15 mouse cellular contexts compared by ENCODE assay signal in genomic region chrX:42066771-42067170, GRCm38 (mm10). TPM values are rescaled to one million over a fixed set of nuclear protein-coding genes. Genes with fewer than 3 reads are reported as not detected.
DNase-seq lines count a peak whose midpoint lies in the region; ATAC-seq and TF ChIP-seq lines count a peak whose summit lies in the region.
"Had no signal": no experiment of that assay in that cellular context is flagged by ENCODE, and none has a peak within 500 bp of the region (broad histone marks: within the 10 kb centered on the region; RNA-seq: fewer than 3 reads in every experiment).

No protein-coding gene starts in this region.

- no peaks in the 10 kb centered on the region for H3K27me3 ChIP-seq in hindbrain, embryonic 14.5 days (ENCODE audit: control insufficient read depth, insufficient read depth, low read length)
- no peaks in the 10 kb centered on the region for H3K27me3 ChIP-seq in hindbrain, embryonic 10.5 days (ENCODE audit: insufficient read depth, poor library complexity, severe bottlenecking)
- H3K27me3 ChIP-seq in midbrain, postnatal 0 days (ENCODE audit: insufficient read depth, low read length): no peaks in the 10 kb centered on the region
- no peaks in the 10 kb centered on the region for H3K27me3 ChIP-seq in midbrain, embryonic 13.5 days
- H3K27me3 ChIP-seq: liver, embryonic 13.5 days had no signal

- 48% methylated on average over 1 of the region's 1 CpGs for WGBS in hindbrain, embryonic 14.5 days
- WGBS in hindbrain, embryonic 10.5 days: 74% methylated on average over 1 of the region's 1 CpGs
- WGBS in midbrain, postnatal 0 days: 50% methylated on average over 1 of the region's 1 CpGs
- 63% methylated on average over 1 of the region's 1 CpGs for WGBS in midbrain, embryonic 13.5 days

- no peak overlapping the region for H3K9ac ChIP-seq in hindbrain, embryonic 14.5 days
- H3K9ac ChIP-seq in midbrain, postnatal 0 days (replicated peaks; ENCODE audit: low read length, poor library complexity, severe bottlenecking): no peak overlapping the region
- no peak overlapping the region for H3K9ac ChIP-seq in midbrain, embryonic 13.5 days (replicated peaks)

- H3K27ac ChIP-seq in hindbrain, embryonic 14.5 days: peak overlapping the region; percentile 92; the same call in 1 of the 2 replicates
- H3K27ac ChIP-seq in hindbrain, embryonic 10.5 days: no peak overlapping the region
- no peak overlapping the region for H3K27ac ChIP-seq in midbrain, postnatal 0 days (ENCODE audit: low read depth, low read length)
- H3K27ac ChIP-seq in midbrain, embryonic 13.5 days: no peak overlapping the region

- H3K4me2 ChIP-seq in hindbrain, embryonic 14.5 days (replicated peaks): peak overlapping the region; percentile 49; the same call in 1 of the 2 replicates
- peak overlapping the region; percentile 40; the same call in 1 of the 2 replicates for H3K4me2 ChIP-seq in midbrain, postnatal 0 days (ENCODE audit: low read depth, low read length, poor library complexity, severe bottlenecking)
- no peak overlapping the region for H3K4me2 ChIP-seq in midbrain, embryonic 13.5 days (replicated peaks)

- no peaks in the 10 kb centered on the region for H3K9me3 ChIP-seq in hindbrain, embryonic 14.5 days (ENCODE audit: control insufficient read depth, low read length)
- no peaks in the 10 kb centered on the region for H3K9me3 ChIP-seq in hindbrain, embryonic 10.5 days
- H3K9me3 ChIP-seq in midbrain, postnatal 0 days (ENCODE audit: low read length): no peaks in the 10 kb centered on the region
- H3K9me3 ChIP-seq in midbrain, embryonic 13.5 days: no peaks in the 10 kb centered on the region
- H3K9me3 ChIP-seq: embryonic facial prominence, embryonic 10.5 days; liver, embryonic 13.5 days had no signal

- no peak for DNase-seq in hindbrain, embryonic 14.5 days (ENCODE audit: low spot score)
- DNase-seq in hindbrain, embryonic 10.5 days (ENCODE audit: low spot score): no peak
- no peak for DNase-seq in midbrain, postnatal 0 days (ENCODE audit: low spot score)
- peak; percentile 54 for DNase-seq in cerebellum, adult 9-11 months
- DNase-seq in embryo, embryonic 9.5 days (ENCODE audit: extremely low spot score): no peak
- no peak for DNase-seq in adipocyte (ENCODE audit: low spot score)
- DNase-seq: adrenal gland, postnatal 14 days; heart, adult 2 months; heart, postnatal 10 days; kidney, postnatal 14 days; liver, embryonic 13.5 days; right cerebral cortex, postnatal 14 days had no signal

- no peaks in the 10 kb centered on the region for H3K36me3 ChIP-seq in hindbrain, embryonic 14.5 days (replicated peaks; ENCODE audit: control insufficient read depth, insufficient read depth)
- H3K36me3 ChIP-seq in hindbrain, embryonic 10.5 days: no peaks in the 10 kb centered on the region
- H3K36me3 ChIP-seq in midbrain, postnatal 0 days (ENCODE audit: insufficient read depth, low read length): no peaks in the 10 kb centered on the region
- H3K36me3 ChIP-seq in midbrain, embryonic 13.5 days: no peaks in the 10 kb centered on the region
- H3K36me3 ChIP-seq: embryonic facial prominence, embryonic 10.5 days had no signal

- ATAC-seq in hindbrain, embryonic 14.5 days (ENCODE audit: low FRiP score): no peak
- no peak for ATAC-seq in midbrain, postnatal 0 days (ENCODE audit: low FRiP score)
- ATAC-seq in midbrain, embryonic 13.5 days: no peak
- ATAC-seq: lung, postnatal 0 days had no signal

- H3K4me1 ChIP-seq in hindbrain, embryonic 14.5 days (replicated peaks; ENCODE audit: control insufficient read depth, insufficient read depth, low read length): 0 out of 2 replicates have a peak, but pooled peaks cover 10% of the 10 kb centered on the region
- H3K4me1 ChIP-seq in hindbrain, embryonic 10.5 days (replicated peaks): peaks cover 7% of the 10 kb centered on the region
- no peaks in the 10 kb centered on the region for H3K4me1 ChIP-seq in midbrain, postnatal 0 days (ENCODE audit: insufficient read depth, low read length)
- peaks cover 9% of the 10 kb centered on the region for H3K4me1 ChIP-seq in midbrain, embryonic 13.5 days (replicated peaks)
- H3K4me1 ChIP-seq: embryonic facial prominence, embryonic 10.5 days had no signal

- no peak for TF ChIP-seq CTCF in midbrain, postnatal 0 days (IDR thresholded peaks at IDR 0.05)

- no peak overlapping the region for H3K4me3 ChIP-seq in hindbrain, embryonic 14.5 days (replicated peaks; ENCODE audit: low read length)
- H3K4me3 ChIP-seq in hindbrain, embryonic 10.5 days: no peak overlapping the region
- H3K4me3 ChIP-seq in midbrain, postnatal 0 days (ENCODE audit: low read depth, low read length): no peak overlapping the region
- H3K4me3 ChIP-seq in midbrain, embryonic 13.5 days (replicated peaks): no peak overlapping the region

RNA-seq across cellular contexts. Expression of gene Xiap, which starts 7.3 kb away (rescaled TPM):
- polyA plus RNA-seq in hindbrain, embryonic 14.5 days (2014; fragmentation: Nextera tagmentation; extraction: Ambion mirVana): 14.7 and 16.1 TPM in 2 replicates
- 9.3 and 9.6 TPM in 2 replicates for polyA plus RNA-seq in hindbrain, embryonic 10.5 days (2016; fragmentation: Nextera tagmentation; extraction: Ambion mirVana)
- 28.2 and 42.7 TPM in 2 replicates for total RNA-seq in midbrain, postnatal 0 days (2014; rRNA removed)
- 8.7 and 11.8 TPM in 2 replicates for polyA plus RNA-seq in midbrain, postnatal 0 days (2015; fragmentation: Nextera tagmentation; extraction: Ambion mirVana)
- 10.4 and 11.9 TPM in 2 replicates for polyA plus RNA-seq in midbrain, embryonic 13.5 days (2015; fragmentation: Nextera tagmentation; extraction: Ambion mirVana)
